Mouse (Mus musculus) testis, adult 2 months (tissue): Measurements from ENCODE around the gene Casp8.
"Not testable (repeated sequence)": the region's sequence is repeated elsewhere in the genome, so short reads cannot be mapped to it uniquely, and the experiment has no call there.

Experiments used
- CTCF ChIP-seq: fragments of 200-500 bp; IDR thresholded peaks from 2 replicates; pipeline ENCODE4 v1.5.1; 2012; ENCODE audit warnings: low read depth, mild to moderate bottlenecking, inconsistent platforms, low read length, moderate library complexity; ENCODE audit not compliant: control insufficient read depth, insufficient read depth, insufficient replicate concordance
- POLR2A ChIP-seq: fragments of 200-500 bp; IDR thresholded peaks from 2 replicates; pipeline ENCODE4 v1.6.1; 2012; ENCODE audit warnings: low read depth, mild to moderate bottlenecking, inconsistent platforms, low read length, moderate library complexity; ENCODE audit not compliant: control insufficient read depth

GRCm38 (mm10) chr1:58856811-58857210, 61.6 kb downstream of the Casp8 start:
- TF ChIP-seq CTCF, POLR2A: not testable (repeated sequence)
